Mouse (Mus musculus): Measurements from ENCODE around the gene Gm20662.

DNA sequence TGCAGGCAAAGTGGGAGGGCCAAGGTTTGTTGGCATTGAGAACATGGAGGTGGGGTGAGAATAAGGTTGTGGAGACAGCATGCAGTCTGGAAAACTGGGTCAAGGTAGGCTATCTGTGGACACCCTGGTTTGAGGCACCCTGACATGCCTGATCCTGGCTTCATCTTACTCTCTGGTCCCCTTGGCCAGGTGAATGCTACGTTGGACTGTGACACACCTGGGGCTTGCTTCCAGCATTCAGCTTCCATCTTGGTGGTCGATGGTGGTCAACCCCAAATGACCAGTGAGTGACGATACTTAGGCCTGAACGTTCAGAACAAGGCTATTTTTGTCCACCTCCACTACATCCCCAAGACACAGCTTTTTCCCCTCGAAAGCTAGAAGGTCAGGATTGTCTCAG is at the start of gene Gm20662:
- TF ChIP-seq GATA1 (IDR thresholded peaks at IDR 0.05; ENCODE audit: low read length) (no peak), TAL1 (IDR thresholded peaks at IDR 0.05; ENCODE audit: low read length) (no peak)

Data from erythroblast, embryonic 14.5 days (primary cell).